Mouse (Mus musculus) regulatory T cell (primary cell): ENCODE results near the gene Mfsd6l.

ENCODE experiments used
- in situ Hi-C: fragments of 300-600 bp; cut with MboI, MseI; formaldehyde crosslinking; loops from one replicate; pipeline ENCODE4 v1.15.1; 2025; ENCODE audit warnings: high pct_unique_total_duplicates

Mfsd6l gene

GRCm38 (mm10) chr11:68555918-68556584 is at the start of gene Mfsd6l:
Mfsd6l (plus strand) TSS chr11:68556186.
- in situ Hi-C loops, result loop anchor here (5.0 kb wide), 1 partner anchor 64 kb away; no protein-coding TSS in a partner anchor

GRCm38 (mm10) chr11:68507246-68507645 is 48.7 kb upstream of the Mfsd6l start:
- in situ Hi-C loops, result no loop called here

GRCm38 (mm10) chr11:68508619-68509018 is 47.4 kb upstream of the Mfsd6l start:
- in situ Hi-C loops, result no loop called here

- in situ Hi-C loops, result no loop called here
Measured at GRCm38 (mm10) chr11:68509194-68509593, 46.8 kb upstream of the Mfsd6l start.

- in situ Hi-C loops, result no loop called here
Measured at GRCm38 (mm10) chr11:68513969-68514368, 42.0 kb upstream of the Mfsd6l start.

- in situ Hi-C loops, result no loop called here
Measured at GRCm38 (mm10) chr11:68519362-68519761, 36.6 kb upstream of the Mfsd6l start.

GRCm38 (mm10) chr11:68519815-68520214 is 36.2 kb upstream of the Mfsd6l start:
- in situ Hi-C loops, result no loop called here

GRCm38 (mm10) chr11:68520439-68520838 is 35.5 kb upstream of the Mfsd6l start:
- in situ Hi-C loops, result no loop called here

GRCm38 (mm10) chr11:68521352-68521751 is 34.6 kb upstream of the Mfsd6l start:
- in situ Hi-C loops, result no loop called here

GRCm38 (mm10) chr11:68526441-68526840 is 29.5 kb upstream of the Mfsd6l start:
- in situ Hi-C loops, result no loop called here

- in situ Hi-C loops, result no loop called here
Measured at GRCm38 (mm10) chr11:68531066-68531806, 24.8 kb upstream of the Mfsd6l start.

GRCm38 (mm10) chr11:68531941-68532535 is 23.9 kb upstream of the Mfsd6l start:
- in situ Hi-C loops, result no loop called here

GRCm38 (mm10) chr11:68532773-68533172 is 23.2 kb upstream of the Mfsd6l start:
- in situ Hi-C loops, result no loop called here

GRCm38 (mm10) chr11:68533971-68534475 is 22.0 kb upstream of the Mfsd6l start:
- in situ Hi-C loops, result no loop called here

GRCm38 (mm10) chr11:68536026-68536425 is 20.0 kb upstream of the Mfsd6l start:
- in situ Hi-C loops, result no loop called here

GRCm38 (mm10) chr11:68536465-68536864 is 19.5 kb upstream of the Mfsd6l start:
- in situ Hi-C loops, result no loop called here

- in situ Hi-C loops, result no loop called here
Measured at GRCm38 (mm10) chr11:68539621-68540020, 16.4 kb upstream of the Mfsd6l start.

- in situ Hi-C loops, result no loop called here
Measured at GRCm38 (mm10) chr11:68544554-68544953, 11.4 kb upstream of the Mfsd6l start.

- in situ Hi-C loops, result no loop called here
Measured at GRCm38 (mm10) chr11:68545172-68545571, 10.8 kb upstream of the Mfsd6l start.

GRCm38 (mm10) chr11:68545682-68546222 is 10.2 kb upstream of the Mfsd6l start:
- in situ Hi-C loops, result no loop called here

- in situ Hi-C loops, result no loop called here
Measured at GRCm38 (mm10) chr11:68547484-68547883, 8.5 kb upstream of the Mfsd6l start.

GRCm38 (mm10) chr11:68549597-68549996 is 6.4 kb upstream of the Mfsd6l start:
- in situ Hi-C loops, result no loop called here
